Mouse (Mus musculus) liver, embryonic 14.5 days (tissue): Measurements from ENCODE around the gene Gdf15.

Experiments
- CTCF ChIP-seq: IDR thresholded peaks from 2 replicates; pipeline ENCODE4 v1.5.1; 2016; ENCODE audit warnings: antibody characterized with exemption, low read depth, control low read depth
- EP300 ChIP-seq: IDR thresholded peaks from 2 replicates; pipeline ENCODE4 v1.6.1; 2016; ENCODE audit warnings: antibody characterized with exemption, low read depth

DNA sequence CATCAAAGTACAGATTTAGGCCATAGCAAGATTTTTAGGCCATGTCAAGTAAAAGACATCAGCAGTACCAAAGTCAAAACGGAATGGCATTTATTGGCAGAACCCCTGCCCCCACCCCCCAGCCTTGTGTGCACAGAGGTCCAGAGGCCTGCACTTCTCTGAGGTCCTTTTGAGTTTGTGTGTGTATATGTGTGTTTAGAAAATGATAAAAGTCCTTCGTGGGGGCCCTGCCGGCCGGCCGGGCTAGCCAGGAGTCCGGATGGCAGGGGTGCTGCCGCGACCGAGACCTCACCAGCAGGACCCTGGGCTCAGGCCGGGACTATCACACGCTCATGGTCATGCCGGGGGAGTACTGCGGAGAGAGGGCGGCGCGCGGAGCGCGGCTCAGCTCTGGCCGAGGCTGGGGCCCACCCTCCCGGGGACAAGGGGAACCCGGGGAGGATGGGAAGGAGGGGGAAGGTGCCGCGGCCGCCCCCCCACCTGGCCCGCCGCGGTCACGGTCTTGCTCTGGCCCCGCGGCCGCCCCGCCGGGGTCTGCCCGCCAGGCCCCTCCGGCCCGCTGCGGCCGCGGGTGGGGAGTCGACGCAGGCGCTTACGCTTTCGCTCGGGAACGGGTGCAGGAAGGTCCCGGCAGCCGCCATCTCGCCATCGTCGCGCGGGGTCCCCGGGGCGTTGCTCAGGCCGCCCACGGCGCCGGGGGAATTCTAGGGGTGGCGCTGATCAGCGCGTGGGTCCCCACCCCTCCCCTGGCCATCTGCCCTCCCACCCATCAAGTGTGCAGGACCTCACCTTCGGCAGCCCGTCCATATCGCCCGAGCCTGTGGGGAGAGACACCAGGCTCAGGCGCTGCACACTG is 34.6 kb downstream of the Gdf15 start:
- no peak for TF ChIP-seq CTCF
- TF ChIP-seq EP300, result no peak
